Mouse (Mus musculus) activated CD4-positive, CD25-positive, alpha-beta regulatory T cell, adult 4 months (primary cell): ENCODE measurements around the gene Gm11985. TPM values are rescaled to one million over a fixed set of nuclear protein-coding genes. Genes with fewer than 3 reads are reported as not detected.
"Not testable (repeated sequence)": the region's sequence is repeated elsewhere in the genome, so short reads cannot be mapped to it uniquely, and the experiment has no call there.

Source experiments
- ATAC-seq: one replicate; pipeline ENCODE4 v1.8.0; 2017
- polyA plus RNA-seq, 2 experiments: library from polyadenylated mRNA; unstranded; fragments of 100-300 nt; shearing (Covaris generic); gene quantifications; one replicate each; pipeline ENCODE4 v1.2.1; 2017

Gene Gm11985
- not detected for polyA plus RNA-seq

GRCm38 (mm10) chr11:7188469-7188868, at the start of gene Gm11985:
Gene Gm11985, minus strand, starts transcription at chr11:7188569.
- no peak for ATAC-seq

DNA sequence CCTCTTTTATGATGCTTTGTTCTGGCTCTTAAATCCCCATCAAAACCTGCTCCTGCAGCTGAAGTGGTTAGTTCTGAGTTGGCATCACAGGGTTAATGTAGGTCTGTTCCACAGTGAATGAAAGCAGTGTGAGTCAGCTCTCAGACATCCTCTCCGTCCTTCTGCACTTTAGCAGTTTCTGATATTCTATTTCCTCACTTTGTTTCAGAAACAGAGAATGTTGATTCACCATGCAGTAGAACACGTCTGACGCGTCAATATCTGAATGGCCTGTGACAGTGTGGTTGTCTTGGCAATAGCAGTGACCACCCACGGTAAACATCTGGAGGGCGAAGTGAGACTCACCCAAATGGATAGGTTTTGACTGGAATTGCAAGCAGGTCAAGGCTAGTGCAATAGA, 49.3 kb upstream of the Gm11985 start:
- ATAC-seq = no peak

DNA sequence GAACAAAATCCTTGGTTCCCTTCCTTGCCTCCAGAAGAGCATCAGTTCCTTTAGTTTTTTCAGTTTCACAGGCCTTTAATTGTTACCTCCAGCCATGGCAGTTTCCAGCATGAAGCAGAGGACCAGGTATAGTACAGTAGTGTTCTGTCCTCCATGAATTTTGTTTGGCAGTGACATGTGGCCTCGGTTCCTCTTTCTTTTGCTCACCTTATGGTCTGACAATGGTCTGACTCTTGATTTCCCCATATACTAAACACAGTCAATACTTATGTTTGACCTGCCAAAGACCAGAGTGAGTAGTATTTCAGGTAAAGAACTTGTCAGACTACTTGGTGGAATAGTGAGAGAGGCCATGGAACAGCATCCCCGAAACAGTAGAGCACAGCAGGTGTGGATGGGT, 48.4 kb upstream of the Gm11985 start:
- no peak for ATAC-seq

DNA sequence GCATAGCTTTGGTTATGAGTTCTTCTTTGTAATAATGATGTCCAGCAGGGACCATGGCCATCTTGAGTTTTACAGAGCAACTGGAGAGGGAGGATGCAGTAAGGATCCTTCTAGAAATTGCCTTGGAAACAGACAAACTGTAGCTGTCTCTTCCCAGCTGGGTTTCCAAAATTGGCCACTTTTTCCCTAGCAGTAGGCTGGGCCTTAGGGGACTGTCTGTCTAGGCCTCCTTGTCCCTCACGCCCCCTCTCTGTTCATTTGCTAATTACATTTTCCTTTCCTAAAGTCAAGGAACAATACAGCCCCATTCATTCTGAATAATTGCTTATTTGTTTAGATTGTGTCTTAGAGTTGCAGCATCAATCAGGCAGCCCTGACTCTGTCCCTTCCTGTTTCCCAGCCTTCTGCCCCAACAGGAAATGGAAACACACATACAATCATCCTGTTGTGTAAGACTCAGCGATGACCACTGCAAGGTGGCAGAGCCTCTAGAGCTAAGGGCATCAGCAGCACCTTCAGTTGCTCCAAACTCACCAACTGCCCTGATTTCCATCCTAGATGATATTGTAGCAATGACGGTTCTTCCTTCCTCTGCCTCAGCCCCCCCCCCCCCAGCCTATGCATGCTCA, 46.7 kb upstream of the Gm11985 start:
- no peak for ATAC-seq

DNA sequence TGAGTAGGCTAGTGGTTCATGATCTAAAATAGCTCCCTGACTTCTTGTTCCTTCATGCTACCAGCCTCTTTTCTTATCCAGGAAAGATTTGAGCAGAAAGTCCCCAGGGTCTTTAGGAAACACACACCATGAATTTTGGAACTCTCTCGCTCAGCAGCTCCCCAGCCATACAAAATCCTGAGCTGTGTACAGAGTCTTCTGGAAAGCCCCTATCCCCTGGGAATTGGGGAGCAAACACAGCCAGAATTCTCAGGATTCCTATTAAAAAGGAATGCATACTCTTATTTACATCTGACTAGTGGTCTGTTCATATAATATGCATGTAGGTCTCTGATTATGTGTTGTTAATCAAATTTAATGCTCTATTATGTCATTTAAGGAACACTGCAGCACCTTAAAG, 46.1 kb upstream of the Gm11985 start:
- ATAC-seq = no peak

- no peak for ATAC-seq
Observed at GRCm38 (mm10) chr11:7233333-7233732, 45.0 kb upstream of the Gm11985 start.

- no peak for ATAC-seq
Observed at GRCm38 (mm10) chr11:7231958-7232357, 43.6 kb upstream of the Gm11985 start.

GRCm38 (mm10) chr11:7230000-7230399, 41.6 kb upstream of the Gm11985 start:
- ATAC-seq = no peak

DNA sequence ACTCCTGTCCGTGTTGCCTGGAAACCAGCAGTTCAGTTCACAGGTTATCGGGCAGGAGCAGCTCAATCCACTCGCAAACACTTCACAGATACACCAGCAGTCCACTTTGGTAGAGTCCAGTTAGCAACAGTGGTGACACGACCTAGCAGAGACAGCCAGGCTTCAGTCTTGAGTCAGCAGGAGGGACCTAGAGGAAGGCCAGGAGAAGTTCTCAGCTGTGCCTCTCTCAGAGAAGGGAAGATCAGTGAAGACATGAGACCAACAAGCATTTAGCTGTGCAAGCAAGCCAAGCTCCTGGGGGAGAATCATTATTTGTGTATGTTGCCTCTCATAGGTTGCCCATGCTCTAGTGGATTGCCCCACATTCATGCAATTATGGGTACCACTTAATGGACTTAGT, 39.7 kb upstream of the Gm11985 start:
- no peak for ATAC-seq

DNA sequence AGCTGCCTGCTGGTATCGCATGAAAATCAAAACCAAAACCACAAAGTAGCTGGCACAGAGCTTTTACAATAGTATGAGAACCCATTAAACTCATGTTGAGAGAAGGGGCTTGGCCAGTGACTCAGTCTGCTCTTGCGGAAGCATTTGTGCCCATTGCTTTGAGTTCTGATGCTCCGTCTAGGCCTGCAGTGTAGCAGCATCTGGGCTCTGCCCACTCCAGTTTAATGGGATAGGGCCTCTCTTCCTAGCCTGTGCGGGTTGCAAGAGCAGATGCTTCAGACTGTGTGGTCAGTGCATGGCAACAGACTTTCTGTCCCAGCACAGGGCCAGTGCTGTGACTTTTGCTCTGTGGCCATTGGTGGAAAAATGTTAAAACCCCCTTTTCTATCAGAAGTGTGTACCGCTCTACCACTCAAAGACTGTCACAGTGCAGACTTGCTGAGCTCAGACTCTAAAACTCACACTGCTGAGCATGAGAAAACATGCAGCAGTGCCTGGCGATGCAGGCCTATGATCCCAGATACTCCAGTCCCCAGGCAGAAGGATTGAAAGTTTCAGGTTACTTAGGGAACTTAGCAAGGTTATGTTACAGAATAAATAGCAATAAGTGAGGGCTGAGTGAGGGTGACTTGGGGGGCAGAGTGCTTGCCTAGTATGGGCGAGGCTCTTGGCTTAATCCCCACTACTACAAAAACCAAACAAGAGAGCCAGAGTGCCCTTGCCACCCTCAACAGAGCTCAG, 38.6 kb upstream of the Gm11985 start:
- ATAC-seq = no peak

DNA sequence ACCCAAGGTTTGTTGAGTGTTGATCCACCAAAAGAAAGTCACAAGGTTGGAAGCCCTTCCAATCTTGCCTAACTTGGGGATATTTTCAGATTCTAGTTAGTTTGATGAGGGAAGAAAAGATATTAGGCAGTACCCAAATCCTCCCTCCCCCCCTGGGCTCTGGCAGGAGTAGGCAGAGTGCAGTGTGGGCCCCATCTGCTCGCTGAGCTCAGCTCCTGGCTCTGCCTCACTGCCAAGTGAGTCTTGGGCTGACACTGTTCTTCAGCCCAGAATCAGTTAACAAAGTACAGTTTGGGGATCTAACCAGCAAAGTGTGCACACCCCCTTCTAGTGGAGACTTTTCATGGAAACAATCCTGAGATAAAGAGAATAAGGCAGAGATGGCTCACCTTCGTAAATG, 37.8 kb upstream of the Gm11985 start:
- no peak for ATAC-seq

GRCm38 (mm10) chr11:7221826-7222225, 33.5 kb upstream of the Gm11985 start:
- not testable (repeated sequence) for ATAC-seq

GRCm38 (mm10) chr11:7215703-7216102, 27.3 kb upstream of the Gm11985 start:
- ATAC-seq = no peak

- ATAC-seq = no peak
Observed at GRCm38 (mm10) chr11:7214761-7215160, 26.4 kb upstream of the Gm11985 start.

DNA sequence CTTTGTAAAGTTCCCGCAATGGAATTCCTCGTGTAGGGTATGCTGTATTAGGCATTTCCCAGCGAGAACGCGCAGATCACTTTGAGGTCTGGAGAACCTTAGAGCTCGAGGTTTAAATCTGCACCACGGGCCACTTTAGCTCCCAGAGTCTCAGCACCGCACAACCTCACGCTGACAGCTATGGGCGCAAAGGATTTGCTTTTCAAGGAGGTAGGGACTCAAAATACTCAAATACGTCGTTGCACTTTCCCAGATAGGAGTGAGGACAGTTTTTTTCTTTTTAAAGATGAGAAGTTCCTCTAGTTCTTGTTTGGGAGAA, 25.9 kb upstream of the Gm11985 start:
- no peak for ATAC-seq

DNA sequence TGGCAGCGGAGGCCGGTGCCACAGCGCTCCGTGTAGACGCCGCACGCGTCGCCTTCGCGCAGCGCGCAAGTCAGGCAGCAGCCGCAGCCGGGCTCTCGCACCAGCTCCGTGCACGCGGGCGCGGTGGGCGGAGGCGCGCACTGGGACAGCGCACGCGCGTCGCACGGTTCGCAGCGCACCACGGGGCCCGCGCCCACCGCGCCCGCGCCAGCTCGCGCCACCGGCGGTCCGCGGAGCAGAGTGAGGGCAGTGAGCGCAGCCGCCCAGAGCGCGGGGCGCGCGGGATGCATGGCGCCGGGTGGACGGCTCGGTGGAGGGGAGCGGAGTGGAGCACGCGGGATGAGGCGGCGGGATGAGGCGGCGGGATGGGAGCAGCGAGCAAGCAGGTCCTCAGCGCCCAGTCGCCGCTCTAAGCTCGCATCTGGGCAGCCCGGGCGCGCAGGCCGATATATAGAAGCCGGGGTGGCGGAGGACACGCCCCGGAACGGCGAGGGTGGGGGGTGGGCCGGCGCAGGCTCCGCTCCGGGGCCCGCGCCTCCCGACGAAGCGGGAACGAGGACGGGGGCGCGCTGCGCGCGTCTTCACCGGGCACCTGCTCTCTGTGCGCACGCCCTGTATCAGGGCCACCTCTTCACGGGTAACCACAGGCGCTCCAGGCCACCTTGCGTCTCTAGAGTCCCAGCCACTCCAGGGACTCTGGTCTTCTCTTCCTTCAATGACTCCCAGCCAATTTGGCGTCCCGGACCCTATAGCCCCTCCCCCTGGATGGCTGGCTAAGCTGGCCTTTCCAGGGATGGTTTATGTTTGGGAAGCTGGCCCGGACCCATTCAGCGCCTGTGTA, 25.4 kb upstream of the Gm11985 start, which contains the start of gene Igfbp3:
Igfbp3 (minus strand) TSS at position 423 of the 841 bp plus-strand sequence.
- ATAC-seq = no peak

GRCm38 (mm10) chr11:7213161-7213500, 24.8 kb upstream of the Gm11985 start:
- ATAC-seq = no peak

DNA sequence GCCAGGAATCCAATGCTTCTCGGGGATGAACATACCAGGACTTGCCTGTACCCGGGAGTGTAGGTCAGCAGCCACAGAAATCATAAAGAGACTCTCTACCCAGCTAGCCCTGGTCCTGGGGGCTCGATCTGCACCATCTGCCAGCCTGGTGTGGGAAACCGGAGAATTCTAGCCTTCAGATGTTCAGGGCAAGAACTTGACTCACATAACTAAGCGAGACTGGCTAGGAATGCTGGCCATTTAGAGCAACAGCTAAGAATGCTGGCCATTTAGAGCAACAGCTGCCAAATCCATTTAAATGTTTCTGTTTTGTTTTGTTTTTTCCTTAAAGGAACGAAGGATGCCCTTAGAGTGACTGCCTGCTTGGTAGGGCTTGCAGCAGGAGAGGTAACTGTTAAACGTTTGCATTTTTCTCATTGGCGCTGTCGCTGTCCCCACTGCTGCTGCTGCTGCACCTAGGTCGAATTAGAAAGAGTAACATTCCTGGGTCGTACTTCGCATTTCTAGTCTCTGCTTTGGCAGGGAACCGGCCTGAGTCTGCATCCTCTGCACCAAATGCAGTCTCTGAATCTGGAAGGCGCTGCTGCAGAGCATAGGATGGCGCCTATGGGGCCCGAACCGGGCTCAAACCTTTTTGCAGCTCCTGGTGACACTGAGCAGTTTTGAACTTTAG, 23.9 kb upstream of the Gm11985 start:
- no peak for ATAC-seq

GRCm38 (mm10) chr11:7211211-7211610, 22.8 kb upstream of the Gm11985 start:
- ATAC-seq = no peak

- ATAC-seq = no peak
Observed at GRCm38 (mm10) chr11:7210343-7210742, 22.0 kb upstream of the Gm11985 start.

- no peak for ATAC-seq
Observed at GRCm38 (mm10) chr11:7203846-7204245, 15.5 kb upstream of the Gm11985 start.

- ATAC-seq = no peak
Observed at GRCm38 (mm10) chr11:7202206-7202605, 13.8 kb upstream of the Gm11985 start.

DNA sequence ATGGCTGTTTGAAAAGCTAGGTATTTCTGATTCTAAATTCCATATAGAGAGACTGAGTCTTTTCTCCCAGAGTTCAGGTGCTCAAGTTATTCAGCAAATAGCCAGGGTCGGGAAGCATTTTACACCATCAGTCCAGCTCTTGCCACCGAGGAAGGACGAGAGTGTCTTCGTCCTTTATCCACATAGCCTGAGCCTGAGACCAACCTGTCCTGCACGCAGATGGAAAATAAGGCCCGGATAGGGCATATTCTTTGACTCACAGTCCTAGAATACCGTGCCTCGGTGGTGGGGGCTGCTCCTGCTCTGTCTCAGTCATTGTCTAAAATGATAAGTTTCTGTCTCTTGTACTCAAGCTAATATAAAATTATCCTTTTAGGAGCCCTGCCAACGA, 12.0 kb upstream of the Gm11985 start:
- no peak for ATAC-seq
